17 mouse cellular contexts compared by ENCODE assay signal in the genomic region with DNA sequence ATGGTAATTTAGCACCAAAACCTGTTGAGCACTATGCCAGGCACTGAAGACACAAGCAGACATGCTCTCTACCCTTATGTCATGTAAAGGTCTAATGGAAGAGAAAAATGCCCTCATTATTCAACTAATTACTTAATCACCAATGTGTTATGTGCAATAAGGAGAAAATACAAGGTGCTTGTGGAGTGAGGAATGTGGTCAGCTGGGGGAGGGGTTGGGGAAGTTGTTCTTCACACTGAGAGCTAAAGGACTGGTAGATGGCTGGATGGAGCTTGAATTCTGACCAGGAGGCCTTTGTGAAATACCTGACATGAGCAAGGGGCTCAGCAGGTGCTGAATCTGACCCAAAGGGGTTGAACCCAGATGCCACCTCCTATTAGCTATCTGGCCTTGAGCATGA.
"Had no signal": no experiment of that assay in that cellular context is flagged by ENCODE, and none has a peak within 500 bp of the region (broad histone marks: within the 10 kb centered on the region; RNA-seq: fewer than 3 reads in every experiment).

No protein-coding gene starts in this region.

- H3K4me2 ChIP-seq: limb, embryonic 15.5 days; liver, embryonic 12.5 days; liver, embryonic 15.5 days; lung, embryonic 15.5 days; midbrain, embryonic 12.5 days; midbrain, embryonic 15.5 days; neural tube, embryonic 13.5 days had no signal

- H3K9ac ChIP-seq: limb, embryonic 15.5 days; liver, embryonic 12.5 days; liver, embryonic 15.5 days; lung, embryonic 15.5 days; midbrain, embryonic 12.5 days; midbrain, embryonic 15.5 days; neural tube, embryonic 13.5 days had no signal

- ATAC-seq: intestine, postnatal 0 days; liver, embryonic 12.5 days; midbrain, embryonic 15.5 days had no signal

- H3K4me1 ChIP-seq: limb, embryonic 15.5 days; liver, embryonic 12.5 days; liver, embryonic 15.5 days; midbrain, embryonic 12.5 days; midbrain, embryonic 15.5 days; neural tube, embryonic 13.5 days had no signal

- H3K4me3 ChIP-seq: limb, embryonic 15.5 days; liver, embryonic 12.5 days; liver, embryonic 15.5 days; lung, embryonic 15.5 days; midbrain, embryonic 12.5 days; midbrain, embryonic 15.5 days; myocyte; neural tube, embryonic 13.5 days had no signal

- H3K36me3 ChIP-seq: limb, embryonic 15.5 days; liver, embryonic 12.5 days; liver, embryonic 15.5 days; lung, embryonic 15.5 days; midbrain, embryonic 12.5 days; midbrain, embryonic 15.5 days; neural tube, embryonic 13.5 days had no signal

- H3K9me3 ChIP-seq: limb, embryonic 15.5 days; liver, embryonic 12.5 days; liver, embryonic 15.5 days; lung, embryonic 15.5 days; midbrain, embryonic 12.5 days; midbrain, embryonic 15.5 days; neural tube, embryonic 13.5 days had no signal

- H3K27ac ChIP-seq: limb, embryonic 15.5 days; liver, embryonic 12.5 days; liver, embryonic 15.5 days; lung, embryonic 15.5 days; midbrain, embryonic 12.5 days; midbrain, embryonic 15.5 days; neural tube, embryonic 13.5 days had no signal

- DNase-seq: kidney, adult 2 months; kidney, postnatal 10 days; kidney, postnatal 4 days; left cerebral cortex, postnatal 4 days; lung, adult 18-20 months; lung, postnatal 10 days; lung, postnatal 36 days; thymus, postnatal 36 days had no signal

- H3K27me3 ChIP-seq: limb, embryonic 15.5 days; liver, embryonic 12.5 days; liver, embryonic 15.5 days; lung, embryonic 15.5 days; midbrain, embryonic 12.5 days; midbrain, embryonic 15.5 days; neural tube, embryonic 13.5 days had no signal
